Comparison of ENCODE assay signal across 26 mouse cellular contexts in genomic region chr19:36681056-36681455, GRCm38 (mm10). TPM values are rescaled to one million over a fixed set of nuclear protein-coding genes. Genes with fewer than 3 reads are reported as not detected.
DNase-seq lines count a peak whose midpoint lies in the region; ATAC-seq lines count a peak whose summit lies in the region.
"Had no signal": no experiment of that assay in that cellular context is flagged by ENCODE, and none has a peak within 500 bp of the region (broad histone marks: within the 10 kb centered on the region; RNA-seq: fewer than 3 reads in every experiment).

No protein-coding gene starts in this region.

- H3K9me3 ChIP-seq in heart, embryonic 16.5 days (replicated peaks; ENCODE audit: control insufficient read depth, low read length) = no peaks in the 10 kb centered on the region
- no peaks in the 10 kb centered on the region for H3K9me3 ChIP-seq in lung, embryonic 16.5 days (ENCODE audit: control insufficient read depth, low read length)
- no peaks in the 10 kb centered on the region for H3K9me3 ChIP-seq in hindbrain, embryonic 12.5 days (replicated peaks)
- H3K9me3 ChIP-seq: forebrain, embryonic 12.5 days; hindbrain, embryonic 13.5 days; liver, embryonic 13.5 days; stomach, embryonic 15.5 days had no signal

- 22% methylated on average over 4 of the region's 4 CpGs for WGBS in heart, embryonic 16.5 days
- 41% methylated on average over 4 of the region's 4 CpGs for WGBS in lung, embryonic 16.5 days
- WGBS in hindbrain, embryonic 12.5 days = 83% methylated on average over 4 of the region's 4 CpGs

- intact Hi-C loops in heart, postnatal 14 days (cut with DNase I) = no loop called here

- H3K4me2 ChIP-seq in heart, embryonic 16.5 days (ENCODE audit: low read depth, low read length) = no peak overlapping the region
- no peak overlapping the region for H3K4me2 ChIP-seq in lung, embryonic 16.5 days (ENCODE audit: low read depth, low read length)
- H3K4me2 ChIP-seq in hindbrain, embryonic 12.5 days (replicated peaks) = no peak overlapping the region
- H3K4me2 ChIP-seq: forebrain, embryonic 12.5 days; hindbrain, embryonic 13.5 days; liver, embryonic 13.5 days; stomach, embryonic 15.5 days had no signal

- H3K4me3 ChIP-seq in heart, embryonic 16.5 days (ENCODE audit: low read length) = no peak overlapping the region
- H3K4me3 ChIP-seq in lung, embryonic 16.5 days (ENCODE audit: low read length) = no peak overlapping the region
- no peak overlapping the region for H3K4me3 ChIP-seq in hindbrain, embryonic 12.5 days
- H3K4me3 ChIP-seq: forebrain, embryonic 12.5 days; hindbrain, embryonic 13.5 days; left cerebral cortex, adult 2 months; liver, embryonic 13.5 days; stomach, embryonic 15.5 days had no signal

- H3K4me1 ChIP-seq in heart, embryonic 16.5 days (ENCODE audit: control insufficient read depth, insufficient read depth, low read length) = peaks cover 51% of the 10 kb centered on the region
- peaks cover 41% of the 10 kb centered on the region for H3K4me1 ChIP-seq in lung, embryonic 16.5 days (replicated peaks; ENCODE audit: control insufficient read depth, insufficient read depth, low read length)
- peaks cover 21% of the 10 kb centered on the region for H3K4me1 ChIP-seq in hindbrain, embryonic 12.5 days

- no peaks in the 10 kb centered on the region for H3K27me3 ChIP-seq in heart, embryonic 16.5 days (ENCODE audit: control insufficient read depth, insufficient read depth, low read length)
- H3K27me3 ChIP-seq in lung, embryonic 16.5 days (ENCODE audit: control insufficient read depth, insufficient read depth, low read depth, low read length) = no peaks in the 10 kb centered on the region
- no peaks in the 10 kb centered on the region for H3K27me3 ChIP-seq in hindbrain, embryonic 12.5 days
- H3K27me3 ChIP-seq: CH12.LX; forebrain, embryonic 12.5 days; hindbrain, embryonic 13.5 days; liver, embryonic 13.5 days; stomach, embryonic 15.5 days had no signal

- H3K9ac ChIP-seq in heart, embryonic 16.5 days (ENCODE audit: low read length) = no peak overlapping the region
- H3K9ac ChIP-seq in lung, embryonic 16.5 days (ENCODE audit: low read length) = no peak overlapping the region
- H3K9ac ChIP-seq in hindbrain, embryonic 12.5 days = no peak overlapping the region
- H3K9ac ChIP-seq: forebrain, embryonic 12.5 days; hindbrain, embryonic 13.5 days; liver, embryonic 13.5 days; stomach, embryonic 15.5 days had no signal

- peak; percentile 41 for DNase-seq in heart, adult 11 months
- no peak for DNase-seq in heart, adult 8-10 months (ENCODE audit: low spot score)
- no peak for DNase-seq in heart, postnatal 14 days
- no peak for DNase-seq in lung, postnatal 10 days
- DNase-seq: adrenal gland, postnatal 36 days; cerebellum, adult 2 months; gastrocnemius, postnatal 25 days; kidney, adult 9 months; kidney, postnatal 4 days; layer of hippocampus, adult 9-11 months; left cerebral cortex, postnatal 4 days; liver, embryonic 13.5 days; lung, postnatal 4 days; retina, postnatal 1 day; thymus, adult 18-20 months; thymus, postnatal 4 days had no signal

- ATAC-seq in heart, embryonic 16.5 days (replicated peaks; ENCODE audit: extremely low read depth, insufficient read depth, low FRiP score) = no peak
- 0 out of 2 replicates have a peak, but pooled peaks have one; percentile 37 for ATAC-seq in lung, embryonic 16.5 days (ENCODE audit: low read depth)
- ATAC-seq in hindbrain, embryonic 12.5 days (ENCODE audit: low FRiP score) = no peak
- ATAC-seq: inflammation-experienced regulatory T-cells, adult 6 months had no signal

- no peaks in the 10 kb centered on the region for H3K36me3 ChIP-seq in heart, embryonic 16.5 days (ENCODE audit: control insufficient read depth, insufficient read depth)
- H3K36me3 ChIP-seq in lung, embryonic 16.5 days (ENCODE audit: control insufficient read depth, insufficient read depth, low read length) = no peaks in the 10 kb centered on the region
- no peaks in the 10 kb centered on the region for H3K36me3 ChIP-seq in hindbrain, embryonic 12.5 days
- H3K36me3 ChIP-seq: forebrain, embryonic 12.5 days; hindbrain, embryonic 13.5 days; liver, embryonic 13.5 days; stomach, embryonic 15.5 days had no signal

- H3K27ac ChIP-seq in heart, embryonic 16.5 days (ENCODE audit: low read length) = peak overlapping the region; percentile 75
- peak overlapping the region; percentile 31 for H3K27ac ChIP-seq in lung, embryonic 16.5 days (ENCODE audit: low read length)
- H3K27ac ChIP-seq in hindbrain, embryonic 12.5 days = no peak overlapping the region
- H3K27ac ChIP-seq: forebrain, embryonic 12.5 days; hindbrain, embryonic 13.5 days; left cerebral cortex, adult 2 months; liver, embryonic 13.5 days; stomach, embryonic 15.5 days had no signal

RNA-seq across cellular contexts. Expression of gene Ppp1r3c, which starts 55.4 kb away (rescaled TPM):
- total RNA-seq in heart, adult 8-10 months (2022) = 100 to 1,000 TPM in 2 of 4 experiments, 10 to 100 TPM in 2; 82.2 to 179 (median 102) TPM
- 105 and 117 TPM in 2 replicates for polyA plus RNA-seq in heart, embryonic 16.5 days (2015; fragmentation: Nextera tagmentation; extraction: Ambion mirVana)
- total RNA-seq in heart, postnatal 14 days (2021) = 10 to 100 TPM; 91.5 to 98.3 TPM
- polyA plus RNA-seq in lung, embryonic 16.5 days (2015; fragmentation: Nextera tagmentation; extraction: Ambion mirVana) = 97.2 and 105 TPM in 2 replicates
- 8.1 and 8.3 TPM in 2 replicates for polyA plus RNA-seq in hindbrain, embryonic 12.5 days (2016; fragmentation: Nextera tagmentation; extraction: Ambion mirVana)
- total RNA-seq: CH12.LX, MEL had no signal
- polyA plus RNA-seq: inflammation-experienced regulatory T-cells, adult 6 months had no signal

Comparison
In these comparisons a context has a peak if more than half of its experiments do, and no peak if none do; other contexts are left out.
1. RNA of gene Ppp1r3c, which starts 55.4 kb away (polyA plus RNA-seq): 105 to 117 TPM in heart, embryonic 16.5 days and 97.2 to 105 TPM in lung, embryonic 16.5 days; 8.1 to 8.3 TPM in hindbrain, embryonic 12.5 days; every median in the first group is over 10 times any median in the second.